Mouse (Mus musculus): ENCODE measurements around the gene Tec.

DNA sequence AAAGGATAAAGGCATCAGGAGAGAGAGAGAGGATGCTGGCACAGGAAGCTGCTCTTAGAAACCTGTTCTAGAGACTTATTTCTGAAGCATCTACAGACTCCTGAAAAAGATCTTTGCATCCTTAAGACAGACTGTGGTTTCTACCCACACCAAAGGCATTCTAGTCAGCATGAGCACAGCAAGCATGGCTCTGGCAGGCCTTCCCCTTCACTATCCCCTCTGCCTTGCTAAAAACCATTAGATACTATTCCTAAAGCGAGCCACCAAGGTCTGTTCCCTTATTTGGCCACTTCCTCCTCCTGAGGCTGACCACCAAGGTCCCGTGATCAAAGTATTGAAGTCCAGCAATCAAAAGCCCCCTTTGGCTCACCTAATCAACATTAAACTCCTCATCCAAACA is 92.2 kb downstream of the Tec start:
- no peak for TF ChIP-seq CHD2 (IDR thresholded peaks at IDR 0.05; ENCODE audit: low read depth, low read length)
- TF ChIP-seq MAFK (IDR thresholded peaks at IDR 0.05; ENCODE audit: insufficient read depth, low read depth, low read length) = no peak
- no peak for TF ChIP-seq HCFC1 (IDR thresholded peaks at IDR 0.05; ENCODE audit: borderline replicate concordance, insufficient read depth, low read length)
- TF ChIP-seq ZNF384 (IDR thresholded peaks at IDR 0.05; ENCODE audit: low read depth, low read length) = no peak
- no peak for TF ChIP-seq ZC3H11A (IDR thresholded peaks at IDR 0.05; ENCODE audit: borderline replicate concordance, low read depth, low read length)

All from ES-E14 (cell line).